Mouse (Mus musculus) cerebellum, postnatal 36 days (tissue): ENCODE measurements around the gene Ppp2r5a.
A peak's percentile ranks its signal among the peaks of the same experiment; 100 is the strongest.

Experiments
- DNase-seq, 2 experiments: peaks; one replicate each; pipeline ENCODE4 v3.0.0; 2021 to 2022; ENCODE audit warnings: mixed read lengths in 2 of 2

Ppp2r5a gene

DNA sequence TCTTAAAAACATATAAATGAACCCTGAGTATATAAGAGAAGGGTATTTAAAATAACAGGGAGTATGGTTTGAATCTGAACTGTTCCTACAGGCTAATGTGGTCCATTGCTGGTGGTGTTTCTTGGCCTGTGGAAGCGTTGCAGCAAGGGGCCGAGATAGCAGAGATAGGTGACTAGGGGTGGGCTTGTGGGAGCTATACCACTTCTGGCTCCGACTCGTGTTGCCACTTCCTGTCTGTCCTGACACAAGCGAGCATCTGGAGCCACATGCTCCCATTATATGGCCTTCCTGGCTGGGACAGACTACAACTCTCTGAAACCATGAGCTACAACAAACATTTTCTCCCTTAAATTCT lies 27.5 kb downstream of the Ppp2r5a start:
- no peak for DNase-seq

DNA sequence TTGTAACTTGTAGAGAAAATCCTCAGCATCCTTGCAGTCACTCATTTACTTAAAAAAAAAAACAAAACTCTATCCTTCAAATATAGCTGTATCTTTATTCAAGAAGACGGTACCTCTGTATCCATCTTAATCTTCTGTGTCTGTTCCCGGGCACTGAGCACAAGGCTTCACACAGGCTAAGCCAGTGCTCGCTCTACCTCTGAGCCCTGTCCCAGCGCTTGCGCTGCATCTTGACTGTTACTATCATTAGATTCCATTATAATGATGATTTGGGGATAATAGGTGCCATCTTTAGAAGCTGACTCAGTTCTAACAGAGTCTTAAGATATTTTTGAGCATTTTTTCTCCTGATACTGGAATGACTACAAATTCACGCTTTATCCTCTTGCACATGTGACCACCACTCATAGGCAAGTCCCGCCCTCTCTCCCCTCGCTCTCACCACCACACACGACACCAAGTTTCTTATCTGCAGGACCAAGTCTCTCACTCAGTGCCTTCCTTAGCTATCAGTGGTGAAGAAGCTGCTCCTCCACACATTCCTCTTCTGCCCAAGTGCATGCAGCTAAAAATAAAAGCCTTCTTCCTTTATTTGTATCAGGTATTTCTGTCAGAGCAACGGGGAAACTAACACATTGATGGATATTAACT lies 28.0 kb downstream of the Ppp2r5a start:
- no peak for DNase-seq

DNA sequence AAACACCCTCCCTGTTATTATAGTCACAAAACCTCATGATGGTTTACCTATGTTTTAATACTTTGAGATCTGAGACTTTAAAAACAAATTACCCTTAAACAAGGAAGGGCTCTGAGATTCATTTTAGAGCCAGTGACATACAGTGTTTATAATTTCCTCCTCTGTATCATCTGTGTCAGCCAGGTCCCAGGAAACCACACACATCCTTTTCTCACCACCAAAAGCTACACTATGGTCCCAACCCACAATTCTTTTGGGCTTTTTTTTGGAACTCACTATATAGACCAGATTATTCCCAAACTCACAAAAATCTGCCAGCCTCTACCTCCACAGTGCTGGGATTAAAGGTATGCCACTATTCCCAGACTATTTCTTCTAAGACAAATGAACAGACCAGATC lies 33.9 kb downstream of the Ppp2r5a start:
- DNase-seq, result no peak

DNA sequence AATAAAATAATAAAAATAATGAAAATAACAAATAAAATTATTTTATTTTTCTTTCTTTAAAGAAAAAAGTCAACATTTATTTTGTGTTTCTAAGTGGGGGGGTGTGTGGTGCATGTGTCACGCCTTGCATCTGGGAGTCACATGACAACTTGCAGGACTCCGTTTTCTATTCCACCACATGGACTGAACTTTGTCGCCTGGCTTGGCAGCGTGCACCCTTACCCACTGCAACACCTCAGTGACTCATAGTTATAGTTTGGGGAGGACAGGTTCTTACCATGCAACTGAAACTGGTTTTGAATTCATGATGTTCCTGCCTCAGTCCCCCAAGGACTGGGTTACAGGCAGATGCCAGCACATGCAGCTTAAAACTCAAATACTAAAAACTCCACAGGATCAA lies 34.9 kb downstream of the Ppp2r5a start:
- DNase-seq, result no peak

DNA sequence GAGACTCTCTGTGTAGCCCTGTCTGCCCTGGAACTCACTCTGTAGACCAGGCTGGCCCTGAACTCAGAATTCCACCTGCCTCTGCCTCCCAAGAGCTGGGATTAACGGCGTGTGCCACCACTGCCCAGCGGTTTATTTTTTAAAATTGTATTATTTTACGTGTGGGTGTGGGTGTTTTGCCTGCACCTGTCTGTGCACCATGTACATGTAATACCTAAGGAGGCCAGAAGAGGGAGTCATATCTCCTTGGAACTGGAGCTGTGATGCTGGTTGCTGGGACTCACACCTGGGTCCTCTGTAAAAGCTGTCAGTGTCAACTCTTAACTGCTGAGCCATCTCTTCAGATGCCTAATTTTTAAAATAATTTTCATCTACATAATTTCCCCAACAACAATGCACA lies 38.6 kb downstream of the Ppp2r5a start:
- no peak for DNase-seq

DNA sequence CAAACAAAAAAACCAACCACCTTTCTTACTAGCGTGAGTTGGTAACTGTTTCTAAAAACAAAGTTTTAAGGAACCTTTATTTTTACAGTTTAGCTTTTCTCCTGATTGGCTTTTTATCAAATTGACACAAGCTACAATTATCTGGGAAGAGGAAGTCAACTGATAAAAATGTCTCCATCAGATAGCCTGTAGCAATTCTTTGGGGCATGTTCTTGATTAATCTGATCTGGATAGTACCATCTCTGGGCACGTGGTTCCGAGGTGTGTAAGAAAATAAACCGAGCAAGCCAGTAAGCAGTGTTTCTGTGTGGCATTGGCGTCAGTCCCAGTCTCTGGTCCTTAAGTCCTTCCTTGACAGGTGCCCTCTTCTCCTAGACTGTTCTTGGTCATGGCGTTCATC lies 40.7 kb downstream of the Ppp2r5a start:
- no peak for DNase-seq

DNA sequence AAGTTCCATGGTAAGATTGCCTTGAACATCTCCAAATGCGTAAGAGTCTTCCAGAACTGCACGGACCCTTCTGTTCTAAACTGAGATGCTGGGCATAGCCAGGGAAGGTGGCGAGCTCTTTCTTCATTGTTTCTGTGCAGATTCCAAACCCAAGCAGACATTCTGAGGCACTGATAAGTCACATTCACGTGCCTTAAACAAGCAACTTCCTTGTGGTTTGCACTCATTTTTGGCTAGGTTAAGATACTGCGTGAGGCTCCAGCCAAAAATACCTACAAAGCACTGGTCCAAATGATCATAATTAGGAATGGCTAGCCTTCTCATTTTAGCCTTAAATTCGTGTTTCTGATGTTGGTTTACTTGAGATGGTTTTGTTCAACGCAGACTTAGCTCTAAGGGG lies 43.6 kb downstream of the Ppp2r5a start:
- DNase-seq, result no peak

DNA sequence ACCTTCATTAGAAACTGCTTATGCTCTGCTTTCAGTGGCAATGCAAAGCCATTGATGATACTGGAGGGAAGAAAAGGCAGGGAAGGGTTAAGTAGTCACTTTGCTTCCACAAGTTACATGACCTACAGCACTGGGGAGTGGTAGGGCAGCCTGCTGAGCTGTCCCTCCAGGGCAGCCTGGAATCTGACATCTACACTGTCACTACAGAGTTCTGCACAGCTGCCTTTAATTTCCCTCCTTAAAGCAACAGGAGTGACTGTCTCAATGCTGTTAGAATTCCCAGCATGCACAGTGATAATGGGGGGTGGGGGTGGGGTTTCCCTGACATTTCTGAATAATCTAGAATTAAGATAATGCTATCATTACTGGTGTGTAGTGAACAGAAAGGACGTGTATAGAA lies 46.1 kb downstream of the Ppp2r5a start:
- DNase-seq, result no peak

DNA sequence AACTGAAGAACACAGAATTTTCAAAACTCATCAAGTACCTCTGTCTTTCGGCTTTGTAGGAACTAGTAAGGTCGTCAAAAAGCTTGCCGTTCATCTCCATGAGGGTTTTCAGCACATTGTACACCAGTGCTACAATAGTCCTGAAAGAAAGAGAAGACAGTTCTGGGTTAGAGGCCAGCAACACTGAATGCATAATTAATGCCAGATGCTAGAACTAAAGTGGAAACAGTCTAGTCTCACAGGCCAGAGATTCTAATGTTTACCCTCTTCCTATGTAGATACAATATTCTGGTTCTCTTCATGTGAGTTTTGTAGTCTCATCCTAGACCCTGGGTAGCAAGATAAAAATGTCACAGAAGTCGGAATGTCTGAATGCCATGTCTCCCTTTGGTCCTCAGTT lies 49.2 kb downstream of the Ppp2r5a start:
- DNase-seq, result no peak

DNA sequence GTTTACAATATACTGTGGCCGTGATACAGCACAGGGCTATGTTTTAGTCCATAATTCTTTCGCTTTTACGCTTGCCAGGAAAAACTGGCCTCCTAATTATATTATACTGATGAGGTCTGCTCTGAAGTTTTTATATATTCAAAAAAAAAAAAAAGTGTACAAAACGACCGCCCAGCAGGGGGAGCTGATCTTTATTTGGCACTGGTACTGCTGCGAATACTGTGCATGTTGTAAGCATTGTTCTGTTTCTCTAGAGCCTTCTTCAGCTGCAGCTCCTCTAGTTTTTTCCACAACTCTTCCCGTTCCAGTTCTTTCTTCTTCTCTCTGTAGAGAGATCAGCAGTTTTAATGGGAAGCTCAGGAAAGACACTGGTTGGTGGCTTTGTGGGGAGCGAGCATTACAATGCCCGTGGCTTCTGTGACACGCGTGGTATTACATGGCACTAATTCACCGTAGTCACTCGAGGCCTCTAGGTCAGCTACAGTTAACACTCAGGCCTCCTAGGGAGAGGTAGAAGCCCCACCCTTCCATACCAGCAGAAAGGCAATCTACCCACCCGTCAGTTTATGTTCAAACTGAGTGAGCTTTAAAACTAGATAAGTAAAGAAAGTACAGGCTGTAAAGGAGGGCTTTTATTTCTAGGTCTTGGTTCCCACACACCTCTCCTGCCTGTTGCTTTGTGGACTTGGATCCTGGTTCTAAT lies 50.1 kb downstream of the Ppp2r5a start:
- DNase-seq, result peak; percentile 54 to 59

DNA sequence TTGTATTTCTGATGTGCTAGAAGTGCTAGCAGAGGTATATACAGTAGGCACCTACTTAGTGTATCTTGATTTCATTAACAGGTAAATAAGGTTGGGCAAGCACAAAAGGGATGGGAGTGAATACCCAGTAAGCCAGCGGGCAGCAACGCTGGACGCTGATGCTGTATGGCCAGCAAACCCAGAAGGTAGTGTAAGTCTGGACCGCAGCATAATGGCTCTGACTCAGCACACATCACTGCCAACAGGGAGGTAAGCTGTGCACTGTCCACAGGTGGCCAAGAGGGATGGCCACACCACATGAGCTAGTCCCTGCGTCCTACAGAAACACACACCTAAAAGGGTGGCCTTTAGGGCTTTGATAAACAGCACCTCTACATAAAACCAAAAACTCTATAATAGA lies 52.7 kb downstream of the Ppp2r5a start:
- DNase-seq, result no peak

DNA sequence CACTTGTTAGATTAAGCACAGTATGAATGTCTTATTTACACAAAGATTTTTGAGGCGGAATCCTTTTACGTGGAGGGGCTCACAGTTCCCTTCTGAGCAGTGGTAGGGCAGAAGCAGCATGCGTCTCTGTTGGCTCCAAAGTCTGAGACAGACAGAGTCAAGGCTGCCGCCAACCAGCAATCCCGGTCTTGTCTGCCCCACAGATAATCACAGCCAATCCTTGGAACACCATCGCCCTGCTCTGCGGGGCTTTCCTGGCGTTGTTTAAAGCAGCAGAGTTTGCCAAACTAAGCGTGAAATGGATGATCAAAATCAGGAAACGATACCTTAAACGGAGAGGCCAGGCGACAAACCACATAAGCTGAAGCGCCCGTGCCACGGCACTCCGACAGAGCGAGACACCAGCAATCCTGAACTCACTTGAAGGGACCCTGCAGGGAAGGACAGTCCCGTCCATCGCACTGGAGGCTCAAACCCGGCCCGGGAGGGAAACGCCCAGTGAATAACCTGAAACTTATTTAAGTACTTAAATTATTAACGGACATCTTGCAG lies 53.5 kb downstream of the Ppp2r5a start:
- no peak for DNase-seq

DNA sequence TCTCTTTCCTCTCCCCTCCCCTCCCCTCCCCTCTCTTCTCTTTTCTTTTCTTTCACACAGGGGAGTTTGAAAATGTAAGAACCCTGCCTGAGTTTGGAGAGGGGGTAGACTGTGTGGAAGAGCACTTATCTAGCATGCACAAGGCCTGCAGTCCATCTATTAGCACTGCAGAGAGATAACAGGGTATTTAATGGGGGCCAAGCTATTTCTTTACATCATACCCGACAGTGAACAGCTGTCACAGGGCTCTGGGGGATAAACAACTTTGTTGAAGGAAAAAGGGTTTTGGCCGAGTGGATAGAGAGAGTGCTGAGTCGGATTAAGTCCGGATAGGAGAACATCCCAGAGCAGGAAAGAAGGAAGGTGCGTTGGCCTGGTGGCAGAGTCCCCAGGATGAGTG lies 54.1 kb downstream of the Ppp2r5a start:
- no peak for DNase-seq

DNA sequence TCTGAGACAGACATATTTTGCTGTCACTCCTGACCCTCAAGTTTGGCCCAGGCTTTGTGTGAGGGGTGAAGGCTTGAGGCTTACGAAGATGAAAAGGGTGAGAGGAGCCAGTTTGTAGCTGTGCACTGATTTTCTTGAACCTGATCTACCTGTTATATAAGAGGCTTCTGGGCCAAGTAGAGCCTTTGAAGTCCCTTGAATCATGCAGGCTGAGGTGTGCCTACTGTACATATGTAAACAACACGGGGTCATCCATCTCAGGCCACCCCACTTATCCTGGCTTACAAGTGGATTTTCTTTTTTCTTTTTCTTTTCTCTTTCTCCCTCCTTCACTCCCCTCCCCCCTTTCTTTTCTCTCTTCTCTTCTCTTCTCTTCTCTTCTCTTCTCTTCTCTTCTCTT lies 54.5 kb downstream of the Ppp2r5a start:
- no peak for DNase-seq

DNA sequence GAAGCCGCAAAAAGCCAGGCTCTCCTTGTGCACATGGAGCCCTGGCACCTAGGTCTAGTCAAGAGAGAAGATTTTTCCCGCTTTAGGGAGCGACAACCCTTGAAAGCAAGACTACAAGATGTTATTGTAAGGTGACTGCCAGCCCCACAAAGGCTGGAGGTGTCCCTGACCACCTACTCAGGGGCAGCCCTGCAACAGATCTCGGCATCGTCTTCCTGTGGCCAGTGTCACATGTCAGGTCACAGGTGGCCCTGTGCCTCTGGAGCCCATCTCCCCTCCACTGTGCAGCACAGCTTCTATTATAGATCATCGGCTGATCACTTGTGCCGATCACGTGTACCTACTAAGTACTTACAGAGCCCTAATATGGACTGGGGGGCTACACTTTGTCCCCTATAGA lies 55.5 kb downstream of the Ppp2r5a start:
- no peak for DNase-seq

DNA sequence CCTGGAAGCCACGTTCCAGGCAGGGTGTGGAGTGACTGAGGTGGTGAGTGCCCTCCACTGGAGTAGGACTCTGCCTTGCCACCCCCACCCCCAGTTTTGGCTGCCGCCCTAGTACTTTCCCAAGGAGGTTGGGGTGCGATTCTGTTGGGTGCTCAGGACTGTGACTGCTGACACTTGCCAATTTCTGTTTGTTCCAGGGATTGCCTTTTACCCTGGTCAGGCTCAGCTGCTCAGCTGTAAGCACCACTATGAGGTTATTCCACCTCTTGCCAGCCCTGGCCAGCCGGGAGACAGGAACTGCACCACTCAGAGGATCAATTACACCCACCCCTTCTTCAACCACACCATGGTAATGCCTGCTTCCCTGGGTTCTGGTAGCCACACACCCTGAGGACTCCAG lies 62.5 kb downstream of the Ppp2r5a start:
- DNase-seq, result no peak

DNA sequence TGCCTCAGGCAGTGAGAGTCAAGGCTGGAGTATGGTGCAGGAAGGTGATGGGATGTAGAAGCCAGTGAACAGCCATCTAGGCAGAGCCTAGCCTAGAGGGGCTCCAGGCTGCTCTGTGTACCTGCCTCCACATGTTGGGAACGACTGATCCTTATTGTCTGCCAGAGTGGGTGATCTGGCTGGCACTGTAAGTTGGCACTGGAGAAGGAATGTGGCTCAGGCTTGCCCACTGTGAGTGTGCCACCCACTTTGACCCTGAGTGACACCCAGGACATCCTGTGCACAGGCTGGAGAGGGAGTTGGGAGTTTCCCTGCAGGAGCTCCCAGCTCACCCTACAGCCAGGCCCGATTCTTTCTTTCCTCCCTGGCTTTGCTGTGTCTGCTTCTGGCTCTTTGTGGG lies 63.2 kb downstream of the Ppp2r5a start:
- DNase-seq, result no peak

DNA sequence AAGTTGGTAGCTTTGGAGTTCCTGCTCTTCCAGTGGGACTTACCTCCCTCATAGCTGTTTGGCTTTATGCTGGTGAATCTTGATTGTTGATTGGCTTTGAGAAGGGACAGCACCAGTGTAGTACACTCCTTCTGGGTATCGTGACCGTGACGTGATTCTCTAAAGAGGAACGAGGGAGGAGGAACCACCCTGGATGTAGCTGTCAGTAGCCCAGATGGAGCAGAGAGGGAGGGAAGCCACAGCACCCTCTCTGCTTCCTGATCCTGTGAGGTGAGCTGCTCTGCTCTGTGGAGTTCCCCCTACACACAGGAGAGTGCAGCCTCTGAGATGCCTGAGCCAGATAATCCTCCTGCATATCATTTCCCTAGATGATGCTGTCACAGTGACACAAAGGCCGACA lies 68.6 kb downstream of the Ppp2r5a start:
- no peak for DNase-seq

DNA sequence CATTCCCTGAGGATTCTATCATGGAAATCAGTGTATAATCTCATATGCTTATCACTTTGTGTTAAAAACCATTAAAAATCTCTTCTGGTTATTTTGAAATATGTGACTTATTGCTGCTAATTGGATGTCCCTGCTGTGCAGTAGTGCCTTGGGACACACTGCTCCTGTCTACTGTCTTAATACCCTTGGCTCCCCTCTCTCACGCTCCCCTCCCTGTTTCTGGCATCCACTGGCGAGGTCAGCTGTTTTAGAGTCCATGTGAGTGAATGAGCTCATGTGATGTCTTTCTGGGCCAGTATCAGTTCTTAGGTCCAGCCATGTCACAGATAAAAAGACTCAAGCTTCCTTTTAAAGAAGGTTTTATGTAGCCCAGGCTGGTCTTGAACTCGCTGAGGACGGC lies 72.7 kb downstream of the Ppp2r5a start:
- DNase-seq, result no peak

DNA sequence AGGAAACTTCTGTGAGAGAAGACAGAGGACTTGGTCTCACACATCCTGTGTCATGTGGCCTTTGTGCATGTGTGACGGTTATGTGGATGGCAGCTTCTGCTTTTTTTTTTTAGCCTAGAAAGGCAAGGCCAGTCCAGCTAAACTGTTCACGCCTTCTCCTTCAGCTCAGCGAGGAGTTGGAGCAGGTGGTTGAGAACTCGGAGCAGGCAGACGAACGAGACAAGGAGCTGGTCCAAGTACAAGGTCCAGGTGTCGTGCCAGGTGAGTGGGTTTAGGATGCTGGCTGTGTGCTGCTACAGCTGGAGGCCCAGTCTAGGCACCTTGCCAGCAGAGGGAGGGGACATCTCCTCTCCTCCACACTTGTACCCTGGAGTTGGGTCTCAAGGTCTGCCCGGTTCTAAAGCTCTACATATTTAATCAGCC lies 75.0 kb downstream of the Ppp2r5a start:
- DNase-seq, result peak in 1 of 2 experiments; percentile 25

DNA sequence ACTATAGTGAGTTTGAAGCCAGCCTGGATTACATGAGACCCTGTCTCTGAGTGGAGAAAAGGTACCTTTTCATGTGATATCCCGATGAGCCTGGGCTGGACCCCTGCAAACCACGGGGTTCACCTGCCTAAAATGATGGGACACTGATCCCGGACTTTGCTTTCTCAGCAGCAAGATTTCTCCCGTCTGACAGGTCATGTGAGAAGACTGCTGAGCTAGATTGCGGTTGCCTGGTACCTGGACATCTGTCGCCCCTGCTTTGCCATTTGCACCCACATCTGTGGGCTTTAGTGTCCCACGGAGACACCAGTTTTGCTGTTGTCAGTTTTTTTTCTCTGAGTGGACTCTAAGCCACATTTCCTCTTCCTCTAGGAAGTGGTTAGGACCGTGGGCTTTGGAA lies 75.8 kb downstream of the Ppp2r5a start:
- DNase-seq, result no peak

DNA sequence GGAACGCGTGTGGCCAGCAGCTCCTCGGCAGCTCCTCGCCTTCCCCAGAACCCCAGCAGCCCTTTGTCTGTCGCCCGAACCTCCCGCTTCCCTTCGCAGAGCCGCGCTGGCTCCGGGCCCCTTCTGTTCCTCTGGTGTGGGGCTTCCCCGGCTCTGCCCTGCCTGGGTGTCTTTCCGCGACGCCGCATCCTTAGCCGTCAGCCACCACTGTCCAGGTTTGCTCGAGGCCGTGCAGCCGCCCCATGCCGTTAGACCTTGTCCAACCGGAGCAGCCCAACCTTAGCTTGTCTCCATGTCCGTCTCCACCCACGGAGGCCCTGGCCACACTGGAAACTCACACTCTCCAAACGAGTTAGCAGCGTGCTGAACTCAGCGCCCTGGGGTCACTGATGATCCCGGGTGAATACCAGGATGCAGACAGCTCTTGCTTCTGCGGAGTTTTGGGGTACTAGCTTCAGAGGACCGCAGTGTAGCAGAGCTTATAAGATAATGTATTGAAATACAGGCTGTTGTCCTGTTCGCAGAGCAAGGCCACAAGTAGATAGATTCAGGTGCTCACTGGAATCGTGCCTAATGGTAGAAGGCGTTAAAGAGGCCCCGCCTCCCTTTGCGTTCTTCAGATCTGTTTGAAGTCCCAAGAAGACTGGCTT lies 76.7 kb downstream of the Ppp2r5a start:
- peak; percentile 25 to 50 for DNase-seq

DNA sequence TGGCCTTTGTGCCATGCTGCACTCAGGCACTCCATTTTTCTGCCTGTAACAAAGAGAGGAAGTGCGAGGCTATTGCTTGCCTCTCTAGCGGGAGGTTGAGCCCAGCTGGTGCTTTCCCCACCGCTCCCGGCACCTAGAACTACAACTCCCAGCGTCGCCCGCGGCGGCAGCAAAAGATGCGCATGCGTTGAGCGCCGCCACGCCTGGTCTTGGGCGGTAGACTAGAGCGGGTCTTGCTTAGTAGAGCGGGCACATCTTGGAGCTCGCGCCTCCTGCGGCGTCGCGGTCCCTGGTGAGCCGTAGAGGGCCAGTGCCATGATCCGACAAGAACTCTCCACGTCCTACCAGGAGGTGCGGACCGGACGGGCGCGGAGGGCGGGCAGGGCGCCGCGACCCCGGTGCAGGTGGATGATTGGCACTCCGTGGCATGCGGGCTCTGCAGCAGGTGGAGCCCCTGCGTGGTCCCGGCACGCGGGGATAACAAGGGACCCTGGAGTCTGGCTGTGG lies 77.3 kb downstream of the Ppp2r5a start, which contains the start of gene Tmem206:
Tmem206 (plus strand) TSS at position 187 of the 507 bp plus-strand sequence.
- peak; percentile 95 for DNase-seq
